Mouse (Mus musculus): ENCODE results near the gene Ssbp4.
A peak's percentile ranks its signal among the peaks of the same experiment; 100 is the strongest.

Ssbp4 gene

DNA sequence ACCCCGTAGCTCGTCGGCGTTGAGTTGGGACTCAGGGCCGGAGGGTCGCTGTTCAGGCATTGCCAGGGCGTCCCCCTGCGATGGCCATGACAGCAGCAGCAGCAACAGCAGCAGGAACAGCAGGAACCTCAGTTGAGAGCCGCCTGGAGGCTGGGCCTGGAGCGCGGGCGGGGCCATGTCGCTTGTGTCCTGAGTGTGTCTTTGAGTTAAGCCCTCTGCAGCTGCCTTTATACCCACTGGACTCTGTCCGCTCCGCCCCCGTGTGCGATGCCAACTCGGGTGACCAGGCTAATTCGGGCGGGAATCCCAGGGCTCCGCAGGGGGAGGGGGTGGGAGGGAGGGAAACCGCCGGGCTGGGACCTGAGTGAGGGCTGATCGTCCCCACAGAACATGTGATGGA, 22.8 kb upstream of the Ssbp4 start:
- DNase-seq (ENCODE audit: low spot score in 2 of 2) = no peak

DNA sequence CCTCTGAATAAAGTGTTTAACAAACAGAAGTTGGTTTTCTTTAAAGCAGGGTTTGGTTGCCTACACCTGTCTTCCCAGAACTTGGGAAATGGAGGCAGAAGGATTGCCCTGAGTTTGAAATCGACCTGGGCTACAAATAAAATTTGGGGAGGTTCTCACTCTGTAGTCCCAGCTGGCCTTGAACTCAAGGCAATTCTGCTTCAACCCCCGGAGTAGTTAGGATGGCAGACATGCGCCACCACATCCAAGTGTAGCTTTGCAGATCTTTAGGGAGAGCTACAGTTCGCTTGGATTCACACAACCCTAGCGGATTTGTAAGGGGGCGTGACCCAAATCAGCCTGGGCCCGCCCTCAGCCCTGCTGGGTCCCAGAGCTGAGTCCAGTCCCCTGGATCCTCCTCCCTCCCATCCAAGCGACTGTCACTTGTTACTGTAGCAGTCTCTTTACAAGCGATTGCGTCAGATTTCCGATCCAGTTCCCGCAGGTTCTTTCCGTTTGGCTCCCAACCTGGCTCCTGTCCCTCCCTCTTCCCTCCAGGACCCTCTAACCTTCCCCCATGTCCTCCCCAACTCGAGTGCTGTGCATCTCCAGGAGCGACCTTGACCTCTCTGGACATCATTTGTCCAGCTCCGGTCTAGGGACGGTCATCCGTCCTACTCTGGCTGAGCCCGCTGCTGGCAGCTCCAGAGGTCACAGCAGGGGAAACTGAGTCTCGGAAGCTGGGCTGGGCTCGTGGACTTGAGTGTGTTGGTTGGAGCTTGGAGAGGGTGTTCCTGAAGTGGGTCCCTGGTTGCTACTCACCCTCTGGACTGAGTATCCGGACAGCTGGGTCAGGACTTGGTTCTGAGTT, 22.1 kb upstream of the Ssbp4 start:
- DNase-seq (ENCODE audit: low spot score in 2 of 2) = peak; percentile 60 to 70

DNA sequence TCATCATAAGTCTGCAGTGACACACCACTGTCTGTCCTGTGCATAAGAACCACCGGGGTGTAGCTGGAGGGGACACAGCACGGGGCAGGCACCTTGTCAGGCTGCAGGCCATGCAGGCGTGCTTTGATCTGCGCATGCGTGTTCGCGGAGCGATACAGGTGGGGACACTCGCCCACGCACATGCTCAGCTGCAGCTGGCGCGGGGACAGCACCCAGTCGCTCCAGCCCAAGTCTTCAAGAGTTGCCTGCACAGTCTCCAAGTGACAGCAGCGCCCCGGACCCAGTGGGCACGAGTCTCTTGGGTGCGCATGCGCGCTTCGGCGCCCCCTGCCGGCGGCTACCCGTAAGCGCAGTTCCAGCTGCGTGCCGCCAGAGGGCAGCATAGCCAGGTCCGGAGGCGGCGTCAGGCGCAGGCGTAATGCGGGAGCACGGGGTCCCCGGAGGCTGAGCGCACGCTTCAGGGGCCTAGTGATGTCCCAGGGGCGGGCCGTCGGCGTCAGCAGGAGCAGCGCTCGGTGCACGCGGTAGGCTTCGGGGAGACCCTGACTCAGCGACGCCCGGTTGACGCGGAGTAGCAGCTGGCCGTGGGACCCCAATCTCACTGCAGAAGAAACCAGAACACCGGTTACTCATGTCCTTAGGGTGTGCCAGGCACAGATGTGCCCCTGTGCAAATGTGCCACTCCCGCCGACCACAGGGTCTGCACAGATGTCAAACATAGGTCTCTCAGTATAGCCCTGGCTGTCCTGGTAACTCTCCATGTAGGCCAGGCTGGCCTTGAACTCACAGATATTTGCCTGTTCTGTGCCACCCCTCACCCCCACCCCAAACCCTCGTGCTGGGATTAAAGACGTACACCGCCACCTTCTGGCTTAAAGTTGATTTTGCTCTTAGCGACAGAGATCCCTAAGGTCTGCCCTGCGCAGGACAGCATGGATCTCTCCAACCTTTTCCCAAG, 21.2 kb upstream of the Ssbp4 start:
- peak; percentile 89 to 92 for DNase-seq (ENCODE audit: low spot score in 2 of 2)

- DNase-seq (ENCODE audit: low spot score in 2 of 2) = no peak
Observed at GRCm38 (mm10) chr8:70628986-70629490, 20.4 kb upstream of the Ssbp4 start.

GRCm38 (mm10) chr8:70627041-70627440, 18.4 kb upstream of the Ssbp4 start:
- no peak for DNase-seq (ENCODE audit: low spot score in 2 of 2)

DNA sequence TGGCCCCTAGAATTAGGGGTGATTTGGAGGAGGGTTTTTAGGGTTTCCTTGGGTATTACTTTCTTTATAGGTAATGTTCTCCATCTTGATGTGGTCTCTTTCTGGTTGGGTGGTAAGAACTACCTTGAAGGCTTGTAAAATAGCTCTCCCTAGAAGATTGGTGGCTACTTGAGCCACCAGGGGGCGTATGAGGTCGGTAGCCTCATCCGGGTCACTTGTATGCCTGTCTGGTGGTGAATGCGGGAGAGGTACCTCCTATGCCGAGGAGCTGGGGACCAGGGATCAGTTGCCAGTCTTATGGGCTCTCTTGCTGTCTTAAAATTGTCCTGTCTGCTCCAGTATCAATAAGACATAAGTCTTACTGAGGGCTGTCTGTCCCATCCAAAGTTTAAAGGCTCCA, 16.4 kb upstream of the Ssbp4 start:
- DNase-seq (ENCODE audit: low spot score in 2 of 2) = no peak

DNA sequence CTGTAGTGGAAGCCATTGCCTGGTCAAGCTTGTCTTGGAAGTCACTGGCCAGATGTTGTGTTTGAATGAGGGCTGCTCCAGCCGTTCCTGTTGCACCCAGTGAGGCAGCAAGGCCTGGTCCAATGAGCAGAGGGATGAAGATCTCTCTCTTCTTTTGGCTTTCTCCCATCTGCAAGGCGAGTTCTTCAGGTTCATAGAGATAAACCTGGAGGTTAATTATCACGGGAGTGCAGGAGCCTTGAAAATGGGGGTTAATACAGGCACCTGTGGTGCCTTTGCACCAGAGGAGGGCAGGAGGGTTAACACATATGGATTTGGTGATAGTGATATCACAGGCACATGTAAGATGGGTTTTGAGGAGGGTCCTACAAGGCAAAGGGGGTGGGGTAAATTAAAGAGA, 13.5 kb upstream of the Ssbp4 start:
- no peak for DNase-seq (ENCODE audit: low spot score in 2 of 2)

- peak in 1 of 2 experiments; percentile 74 for DNase-seq (ENCODE audit: low spot score in 2 of 2)
Observed at GRCm38 (mm10) chr8:70618888-70619334, 10.2 kb upstream of the Ssbp4 start.

GRCm38 (mm10) chr8:70617985-70618384, 9.3 kb upstream of the Ssbp4 start:
- no peak for DNase-seq (ENCODE audit: low spot score in 2 of 2)

DNA sequence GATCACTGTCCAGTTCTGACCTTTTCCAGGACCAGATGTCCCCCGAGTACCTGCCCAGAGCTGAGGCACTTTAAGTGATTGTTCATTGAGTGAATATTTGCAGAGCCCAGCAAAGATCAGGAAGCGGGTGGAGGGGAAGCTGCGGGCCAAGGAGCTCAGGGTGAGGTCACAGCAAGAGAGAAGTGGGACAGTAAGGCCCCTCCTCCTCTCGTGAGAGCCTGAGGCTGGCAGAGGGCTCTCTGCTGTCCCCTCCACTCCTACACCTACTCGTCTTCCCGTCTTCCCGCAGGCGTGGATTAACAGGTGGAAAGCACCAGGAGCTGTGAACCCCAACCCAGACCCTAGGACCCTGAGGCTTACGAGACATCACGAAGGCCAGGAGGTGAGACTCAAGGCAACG, 8.0 kb upstream of the Ssbp4 start:
- no peak for DNase-seq (ENCODE audit: low spot score in 2 of 2)

DNA sequence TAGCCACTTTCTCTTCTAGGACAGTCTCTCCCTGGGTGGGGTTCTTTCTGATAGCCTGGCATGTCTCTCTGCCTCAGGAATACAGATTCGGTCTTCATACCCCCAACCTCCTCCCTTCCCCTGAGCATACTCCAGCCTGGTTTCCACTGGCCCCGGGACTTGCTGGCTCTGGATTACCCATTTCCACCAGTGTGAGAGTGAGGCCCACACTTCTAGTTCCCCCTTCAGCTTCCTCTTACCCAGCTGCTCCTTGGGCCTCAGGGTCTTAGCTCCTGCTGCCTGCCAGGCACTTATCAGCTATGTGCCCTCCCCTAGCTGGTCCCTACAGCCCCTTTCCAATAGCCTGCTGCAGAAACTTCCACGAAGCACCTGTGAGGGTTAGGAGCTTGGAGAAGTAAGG, 7.2 kb upstream of the Ssbp4 start, which contains the start of gene Lrrc25:
Gene Lrrc25 (plus strand): TSS at position 262 of the 400 bp plus-strand sequence.
- DNase-seq (ENCODE audit: low spot score in 2 of 2) = no peak

DNA sequence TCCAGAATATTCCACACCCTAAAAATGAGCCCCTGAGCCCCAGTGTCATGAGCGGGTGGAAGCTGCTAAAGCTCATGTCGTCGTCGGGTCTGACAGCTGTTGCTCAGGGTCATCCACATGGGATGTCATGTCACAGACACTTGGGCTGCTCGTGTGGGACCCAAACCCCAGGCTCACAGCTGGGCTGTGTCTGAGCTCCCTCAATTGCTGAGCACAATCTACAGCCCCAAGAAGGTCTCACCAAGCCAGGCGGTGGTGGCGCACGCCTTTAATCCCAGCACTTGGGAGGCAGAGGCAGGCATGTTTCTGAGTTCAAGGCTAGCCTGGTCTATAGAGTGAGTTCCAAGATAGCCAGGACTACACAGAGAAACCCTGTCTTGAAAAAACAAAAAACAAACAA, 6.6 kb upstream of the Ssbp4 start:
- DNase-seq (ENCODE audit: low spot score in 2 of 2) = no peak

DNA sequence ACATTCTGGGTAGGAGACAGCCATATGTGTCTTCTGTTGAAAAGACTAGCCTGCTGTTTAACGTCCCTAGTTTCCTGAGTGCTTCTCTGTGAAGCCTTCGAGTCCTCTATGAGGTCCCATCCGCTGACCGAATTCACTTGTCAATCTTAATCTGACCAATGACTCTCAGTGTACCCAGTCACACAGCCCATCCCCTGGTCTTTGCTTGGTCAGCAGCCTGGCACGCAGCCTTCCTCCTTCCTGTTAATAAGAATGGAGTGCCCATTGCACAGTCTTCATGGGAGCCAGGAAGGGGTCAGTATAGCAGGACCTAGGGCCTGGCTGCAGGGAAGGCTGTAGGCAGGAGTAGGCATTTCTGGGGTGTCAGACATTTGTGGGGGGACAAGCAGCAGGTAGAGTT, 5.8 kb upstream of the Ssbp4 start:
- no peak for DNase-seq (ENCODE audit: low spot score in 2 of 2)

DNA sequence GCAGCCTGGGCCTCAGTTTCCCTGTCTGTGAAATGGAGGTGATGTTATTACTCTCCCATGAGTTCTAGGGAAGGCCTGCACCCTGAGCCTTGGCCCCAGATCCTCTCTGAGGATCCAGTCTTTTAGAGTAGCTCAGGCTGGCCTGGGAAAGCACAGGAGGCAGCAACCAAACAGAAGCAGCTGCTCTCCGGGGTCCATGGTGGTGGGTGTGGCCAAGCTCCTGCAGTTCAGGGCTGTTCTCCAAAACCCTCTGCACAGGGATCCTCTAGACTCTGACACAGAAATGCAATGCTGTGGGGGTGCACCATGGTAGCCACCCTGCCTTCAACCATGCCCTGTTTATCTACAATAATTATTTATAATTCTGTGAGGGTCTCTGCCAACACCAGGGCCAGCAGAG, 5.1 kb upstream of the Ssbp4 start:
- no peak for DNase-seq (ENCODE audit: low spot score in 2 of 2)

DNA sequence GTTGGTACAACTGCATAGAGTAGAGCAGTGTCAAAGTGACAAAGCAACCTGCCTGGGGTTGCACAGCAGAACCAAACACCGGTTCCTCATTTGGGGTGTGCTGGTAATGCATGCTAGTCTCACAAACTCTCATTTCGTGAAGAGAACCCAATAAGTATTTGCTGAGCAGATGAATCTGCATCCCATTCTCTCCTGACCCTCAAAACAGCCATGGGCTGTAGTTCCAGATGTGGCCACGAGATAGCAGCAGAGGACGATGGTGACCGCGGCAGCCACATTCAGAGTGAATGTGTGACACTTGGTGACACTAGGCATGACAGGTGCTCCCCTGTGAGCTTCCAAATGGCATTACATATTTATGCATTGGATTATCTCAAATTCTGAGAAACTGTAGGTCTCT, 3.2 kb upstream of the Ssbp4 start:
- DNase-seq (ENCODE audit: low spot score in 2 of 2) = peak; percentile 83 to 90

GRCm38 (mm10) chr8:70610796-70611771, 2.4 kb upstream of the Ssbp4 start:
- DNase-seq (ENCODE audit: low spot score in 2 of 2) = peak; percentile 86 to 87

- peak; percentile 95 for DNase-seq (ENCODE audit: low spot score in 2 of 2)
Observed at GRCm38 (mm10) chr8:70609849-70610795, 1.4 kb upstream of the Ssbp4 start.

- peak; percentile 94 to 95 for DNase-seq (ENCODE audit: low spot score in 2 of 2)
Observed at GRCm38 (mm10) chr8:70609368-70609848, 736 bp upstream of the Ssbp4 start.

DNA sequence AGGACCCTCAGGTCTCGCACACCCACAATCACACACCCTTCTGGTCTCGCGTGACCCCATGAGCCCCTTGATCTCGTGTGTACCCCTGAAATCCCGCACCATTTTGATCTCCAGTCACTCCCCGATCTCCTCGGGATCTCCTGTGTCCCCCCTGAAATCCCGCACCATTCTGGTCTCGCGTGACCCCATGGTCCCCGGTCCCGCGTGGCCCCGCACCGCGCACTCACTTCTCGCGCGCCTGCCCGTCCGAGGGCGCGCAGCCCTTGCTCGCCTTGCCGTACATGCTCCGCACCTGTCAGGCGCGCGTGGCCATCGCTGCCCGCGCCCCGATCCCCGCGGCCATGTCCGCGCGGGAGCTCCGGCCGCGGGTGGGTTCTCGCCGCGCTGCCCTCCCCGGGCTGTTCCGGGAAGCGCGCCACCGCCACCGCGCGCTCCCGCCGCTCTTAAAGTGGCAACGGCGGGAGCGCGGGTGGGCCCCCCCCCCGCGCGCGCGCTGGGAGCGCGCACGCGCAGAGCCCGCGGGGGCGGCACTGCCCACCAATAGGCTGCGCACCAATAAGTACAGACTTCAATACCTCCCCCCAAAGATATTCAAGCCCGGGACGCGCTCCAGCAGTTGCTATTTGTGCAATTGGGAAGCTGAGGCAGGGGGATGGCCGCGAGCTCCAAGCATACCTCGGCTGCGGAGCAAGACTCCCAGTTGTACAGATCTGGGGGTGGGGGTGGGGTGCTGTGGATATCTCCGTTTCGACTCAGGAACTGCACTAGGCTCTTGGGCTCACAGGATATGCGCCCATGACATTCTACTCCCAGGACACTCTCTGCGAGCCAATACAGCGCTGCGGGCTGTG, 549 bp downstream of the Ssbp4 start:
- peak; percentile 64 to 65 for DNase-seq (ENCODE audit: low spot score in 2 of 2)

Measured in heart, adult 9 months (tissue).